Mouse (Mus musculus) neural tube, embryonic 11.5 days (tissue): Measurements from ENCODE around the gene Lrch4. TPM values are rescaled to one million over a fixed set of nuclear protein-coding genes. Genes with fewer than 3 reads are reported as not detected.

Experiments used
- ATAC-seq: fragments of 200-750 bp; cut with Nextera tagmentation; 2 replicates; pipeline ENCODE4 v1.8.0; 2017; ENCODE audit warnings: moderate number of reproducible peaks, mild to moderate bottlenecking, moderate TSS enrichment, moderate library complexity; ENCODE audit not compliant: insufficient read depth, low FRiP score, low TSS enrichment
- DNase-seq: peaks from one replicate; pipeline ENCODE4 v3.0.0-alpha.2; 2015; ENCODE audit warnings: low spot score
- H3K27ac ChIP-seq: fragments of 300-500 bp; sonication (generic); 2 replicates; pipeline ENCODE4 v1.5.1; 2014; ENCODE audit warnings: low read depth, mild to moderate bottlenecking, low read length
- H3K27me3 ChIP-seq: fragments of 300-500 bp; sonication (generic); 2 replicates; pipeline ENCODE4 v1.6.1; 2014; ENCODE audit warnings: mild to moderate bottlenecking, low read length, mixed read lengths; ENCODE audit not compliant: control insufficient read depth, insufficient read depth
- H3K36me3 ChIP-seq: fragments of 300-500 bp; sonication (generic); 2 replicates; pipeline ENCODE4 v1.6.1; 2014; ENCODE audit warnings: mild to moderate bottlenecking, low read length, moderate library complexity, mixed read lengths; ENCODE audit not compliant: control insufficient read depth, insufficient read depth
- H3K4me1 ChIP-seq: fragments of 300-500 bp; sonication (generic); 2 replicates; pipeline ENCODE4 v1.6.1; 2014; ENCODE audit warnings: low read length, mixed read lengths; ENCODE audit not compliant: control insufficient read depth, insufficient read depth
- H3K4me2 ChIP-seq: fragments of 300-500 bp; sonication (generic); 2 replicates; pipeline ENCODE4 v1.6.1; 2014; ENCODE audit warnings: low read depth, mild to moderate bottlenecking, moderate library complexity
- H3K4me3 ChIP-seq: fragments of 300-500 bp; sonication (generic); 2 replicates; pipeline ENCODE4 v1.5.1; 2014; ENCODE audit warnings: low read depth, low read length
- H3K9ac ChIP-seq: fragments of 300-500 bp; sonication (generic); 2 replicates; pipeline ENCODE4 v1.6.1; 2014; ENCODE audit warnings: mild to moderate bottlenecking, low read length
- H3K9me3 ChIP-seq: fragments of 300-500 bp; sonication (generic); 2 replicates; pipeline ENCODE4 v1.6.1; 2016; ENCODE audit warnings: low read length; ENCODE audit not compliant: control insufficient read depth
- WGBS: fragments of 180-500 bp; shearing (Covaris S2); extraction: QIAGEN DNeasy Blood & Tissue Kit; methylation state at CpG from one replicate; pipeline ENCODE4 v1.1.7; 2014; 5-methylcytosine and 5-hydroxymethylcytosine counted together
- polyA plus RNA-seq: library from polyadenylated mRNA; unstranded; fragments of >200 nt; fragmentation: Nextera tagmentation; extraction: Ambion mirVana; gene quantifications from 2 replicates; pipeline ENCODE4 v1.2.1, GENCODE M21; 2014

Gene Lrch4
- polyA plus RNA-seq, 1 experiment from 2014 or later = 39.0 TPM

DNA sequence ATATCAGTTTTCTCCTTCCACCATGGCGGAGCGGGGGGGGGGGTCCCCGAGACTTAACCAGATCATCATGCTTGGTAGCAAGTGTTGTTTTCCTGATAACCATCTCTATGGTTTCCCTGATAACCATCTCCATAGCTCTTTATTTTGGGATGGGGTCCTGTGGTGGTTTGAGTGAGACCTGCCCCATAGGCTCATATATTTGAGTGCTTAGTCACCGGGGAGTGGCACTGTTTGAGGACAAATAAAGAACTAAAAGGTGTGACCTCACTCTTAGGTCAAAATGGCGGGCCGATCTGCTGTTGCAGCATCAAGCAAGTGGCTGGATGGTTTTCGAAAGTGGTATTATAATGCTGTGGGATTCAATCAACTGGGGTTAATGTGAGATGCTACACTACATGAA is 13.6 kb upstream of the Lrch4 start:
- Histone ChIP-seq H3K27me3 (no peaks in the 10 kb centered on the region), H3K27ac (no peak overlapping the region), H3K4me3 (no peak overlapping the region), H3K9me3 (no peaks in the 10 kb centered on the region), H3K4me2 (no peak overlapping the region), H3K4me1 (no peaks in the 10 kb centered on the region), H3K9ac (no peak overlapping the region), H3K36me3 (no peaks in the 10 kb centered on the region)
- DNase-seq = no peak
- ATAC-seq = no peak
- 93% methylated on average over 7 of the region's 7 CpGs for WGBS

DNA sequence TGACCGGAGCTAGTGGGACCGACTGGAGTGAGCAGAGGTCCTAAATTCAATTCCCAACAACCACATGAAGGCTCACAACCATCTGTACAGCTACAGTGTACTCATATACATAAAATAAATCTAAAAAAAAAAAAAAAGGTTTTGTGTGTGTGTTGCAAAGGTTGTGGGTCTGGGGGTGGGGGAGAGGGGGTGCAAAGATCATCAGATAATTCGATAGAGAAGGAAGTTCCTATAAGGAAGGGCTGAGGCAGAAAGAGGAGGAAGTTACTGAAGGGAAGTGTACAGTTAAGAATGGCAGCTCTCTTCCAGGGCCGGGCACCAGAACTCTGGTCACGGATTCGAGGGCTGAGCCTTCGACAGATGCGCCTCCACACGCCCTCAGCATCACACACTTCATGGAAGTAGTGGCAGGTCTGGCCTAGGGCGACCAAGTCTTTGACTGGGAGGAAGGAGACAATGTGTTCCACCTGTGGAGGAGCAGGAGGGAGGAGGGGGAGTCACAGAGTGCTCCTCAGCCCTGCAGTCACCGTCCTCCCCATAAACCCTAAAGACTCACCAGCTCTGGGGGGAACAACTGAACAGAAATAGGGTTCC is 4.9 kb upstream of the Lrch4 start:
- ATAC-seq (no peak), DNase-seq (no peak)
- Histone ChIP-seq H3K9ac (no peak overlapping the region), H3K9me3 (no peaks in the 10 kb centered on the region), H3K27me3 (no peaks in the 10 kb centered on the region), H3K4me1 (no peaks in the 10 kb centered on the region; the same call in 1 of the 2 replicates), H3K36me3 (no peaks in the 10 kb centered on the region), H3K4me3 (no peak overlapping the region), H3K4me2 (no peak overlapping the region), H3K27ac (no peak overlapping the region)
- 84% methylated on average over 11 of the region's 11 CpGs for WGBS

DNA sequence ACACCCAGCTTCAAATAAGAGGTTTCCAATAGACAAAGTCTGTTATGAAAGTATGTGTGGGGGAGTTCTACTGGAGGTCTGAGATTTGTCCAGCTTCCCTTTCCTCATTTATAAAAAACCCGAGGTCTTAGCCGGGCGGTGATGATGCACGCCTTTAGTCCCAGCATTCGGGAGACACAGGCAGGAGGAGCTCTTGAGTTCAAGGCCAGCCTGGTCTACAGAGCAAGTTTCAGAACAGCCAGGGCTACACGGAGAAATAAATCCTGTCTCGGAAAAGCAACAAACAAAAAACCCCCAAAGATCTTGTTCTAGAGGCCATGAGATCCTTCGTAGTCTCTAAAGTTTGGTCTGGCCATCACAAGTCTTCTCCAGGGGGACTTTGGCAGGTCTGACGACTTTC is 930 bp upstream of the Lrch4 start:
- ATAC-seq (no peak), DNase-seq (peak; percentile 31)
- WGBS = 5% methylated on average over 9 of the region's 9 CpGs
- Histone ChIP-seq H3K27me3 (no peaks in the 10 kb centered on the region), H3K36me3 (no peaks in the 10 kb centered on the region), H3K4me3 (peak overlapping the region; percentile 91), H3K9ac (peak overlapping the region; percentile 52), H3K4me1 (peaks cover 20% of the 10 kb centered on the region), H3K9me3 (no peaks in the 10 kb centered on the region), H3K4me2 (peak overlapping the region; percentile 62), H3K27ac (peak overlapping the region; percentile 61)

DNA sequence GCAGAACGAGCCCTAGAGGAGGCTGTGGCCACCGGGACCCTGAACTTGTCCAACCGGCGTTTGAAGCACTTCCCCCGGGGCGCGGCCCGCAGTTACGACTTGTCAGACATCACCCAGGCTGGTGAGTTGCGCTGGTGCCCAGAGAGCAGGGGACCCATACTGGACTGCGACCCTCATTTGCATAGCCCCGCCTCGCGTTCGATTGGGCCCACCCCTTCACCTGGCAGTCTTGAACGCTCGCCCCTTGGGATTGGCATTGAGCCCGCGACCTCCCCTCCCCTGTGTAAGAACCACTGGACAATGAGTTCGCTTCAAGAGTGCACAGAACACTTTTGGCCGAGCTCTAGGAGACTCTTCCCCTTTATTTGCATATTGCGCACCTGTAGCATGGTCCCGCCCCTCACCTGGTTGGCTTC is 393 bp downstream of the Lrch4 start:
- DNase-seq (no peak), ATAC-seq (peak; percentile 46)
- Histone ChIP-seq H3K9ac (peak overlapping the region; percentile 83), H3K4me2 (peak overlapping the region; percentile 82), H3K27ac (peak overlapping the region; percentile 91), H3K36me3 (no peaks in the 10 kb centered on the region), H3K27me3 (no peaks in the 10 kb centered on the region), H3K4me1 (peaks cover 20% of the 10 kb centered on the region), H3K4me3 (peak overlapping the region; percentile 91), H3K9me3 (no peaks in the 10 kb centered on the region)
- under 1% methylated on average over 23 of the region's 23 CpGs for WGBS

DNA sequence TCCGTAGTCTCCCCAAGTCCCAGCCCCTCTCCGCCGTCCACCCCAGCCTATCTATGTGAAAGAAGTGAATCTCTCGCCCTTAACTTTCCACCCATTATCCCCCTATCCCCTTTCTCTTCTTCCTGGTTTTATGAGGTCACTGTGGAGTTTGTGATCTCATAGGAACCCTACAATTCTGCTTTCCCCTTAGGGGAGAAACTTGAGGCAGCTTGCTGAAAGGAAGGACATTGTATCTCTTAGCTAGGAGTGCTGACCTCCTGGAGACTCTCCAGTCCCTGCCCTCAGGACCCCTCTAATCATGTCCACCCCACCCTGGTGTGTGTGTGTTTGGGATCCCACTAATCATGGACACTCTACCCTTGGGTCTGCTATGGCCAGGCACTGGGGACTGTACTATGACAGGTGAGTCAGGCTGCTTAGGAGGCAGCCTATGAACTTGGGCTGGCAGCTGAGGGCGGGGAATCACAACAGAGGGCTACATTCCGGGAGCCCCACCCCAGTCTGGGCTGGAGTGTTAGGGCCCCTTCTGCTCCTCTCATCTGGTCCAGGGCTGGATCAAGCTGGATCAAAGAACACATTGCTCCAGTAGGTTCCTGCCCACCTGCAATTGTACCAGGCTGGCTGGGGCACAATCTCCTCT is 1.1 kb downstream of the Lrch4 start:
- Histone ChIP-seq H3K4me3 (peak overlapping the region; percentile 91), H3K36me3 (no peaks in the 10 kb centered on the region), H3K27me3 (no peaks in the 10 kb centered on the region), H3K27ac (no peak overlapping the region; the same call in 1 of the 2 replicates), H3K4me2 (peak overlapping the region; percentile 82), H3K4me1 (peaks cover 20% of the 10 kb centered on the region), H3K9ac (peak overlapping the region; percentile 83), H3K9me3 (no peaks in the 10 kb centered on the region)
- 28% methylated on average over 6 of the region's 6 CpGs for WGBS
- no peak for ATAC-seq
- DNase-seq = no peak

DNA sequence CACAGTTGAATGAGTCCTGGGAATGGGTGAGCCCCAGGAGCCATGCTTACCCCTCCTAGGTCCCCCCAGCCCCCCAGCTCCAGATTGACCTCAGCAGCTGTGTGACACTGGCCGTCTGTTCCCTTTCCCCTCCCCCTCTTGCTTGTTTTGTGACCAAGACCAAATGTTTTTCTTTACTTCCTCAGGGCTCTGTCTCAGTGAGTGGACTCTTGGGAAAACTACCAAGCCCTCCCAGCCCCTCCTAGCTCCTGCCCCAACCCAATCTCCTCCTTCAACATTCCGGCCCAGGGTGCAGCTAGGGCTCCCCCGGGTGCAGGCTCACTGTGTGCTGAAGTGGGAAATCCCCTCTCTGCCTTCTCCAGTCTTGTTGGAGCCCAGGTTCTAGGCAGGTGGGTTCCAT is 1.7 kb downstream of the Lrch4 start:
- no peak for DNase-seq
- Histone ChIP-seq H3K27ac (no peak overlapping the region), H3K4me3 (peak overlapping the region; percentile 91), H3K36me3 (no peaks in the 10 kb centered on the region; the same call in 1 of the 2 replicates), H3K9me3 (no peaks in the 10 kb centered on the region), H3K4me1 (peaks cover 20% of the 10 kb centered on the region), H3K4me2 (peak overlapping the region; percentile 82), H3K27me3 (no peaks in the 10 kb centered on the region), H3K9ac (0 out of 2 replicates have a peak overlapping the region, but pooled peaks have one; percentile 8)
- 31% methylated on average over 3 of the region's 3 CpGs for WGBS
- no peak for ATAC-seq

DNA sequence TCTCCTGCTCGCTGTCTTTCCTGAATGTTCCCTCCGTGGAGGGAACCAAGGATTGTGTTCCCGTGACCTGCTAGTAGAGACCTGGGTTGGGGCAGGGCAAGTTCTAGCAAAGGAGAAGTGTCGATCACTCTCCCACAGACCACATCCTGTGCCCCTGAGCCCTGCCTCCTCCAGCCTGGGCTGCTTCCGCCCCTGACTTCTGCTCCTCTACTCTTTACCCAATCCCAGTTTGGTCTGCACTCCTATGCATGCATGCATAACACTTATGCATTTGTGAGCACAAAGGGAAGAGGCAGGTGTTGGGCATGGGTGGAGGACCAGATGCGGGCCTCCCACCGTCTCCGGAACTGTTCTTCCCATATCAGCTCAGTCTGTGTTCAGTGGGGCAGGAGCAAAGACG is 2.2 kb downstream of the Lrch4 start:
- Histone ChIP-seq H3K4me1 (peaks cover 20% of the 10 kb centered on the region), H3K9ac (no peak overlapping the region), H3K27ac (no peak overlapping the region), H3K27me3 (no peaks in the 10 kb centered on the region), H3K4me3 (no peak overlapping the region), H3K9me3 (no peaks in the 10 kb centered on the region), H3K4me2 (peak overlapping the region; percentile 82), H3K36me3 (no peaks in the 10 kb centered on the region; the same call in 1 of the 2 replicates)
- DNase-seq (no peak), ATAC-seq (no peak)
- WGBS = 67% methylated on average over 9 of the region's 9 CpGs

DNA sequence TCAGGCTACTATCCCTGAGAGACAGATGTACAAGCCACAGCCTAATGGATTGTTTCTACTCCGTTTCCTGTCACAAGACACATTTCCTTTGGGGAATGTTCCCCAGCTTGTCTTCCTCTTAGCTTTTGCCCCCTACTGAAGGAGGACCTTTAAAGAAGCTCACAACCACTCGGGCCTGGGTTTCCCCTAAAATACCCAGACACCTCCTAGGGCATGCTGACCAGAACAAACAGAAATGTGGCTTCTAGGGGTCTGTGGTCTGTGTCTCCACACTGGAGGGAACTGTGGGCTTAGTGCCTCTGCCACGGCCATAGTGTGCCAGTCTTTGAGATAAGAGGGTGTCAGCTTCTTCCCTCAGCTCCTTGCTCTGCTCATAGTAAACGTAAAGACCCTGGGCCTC is 2.7 kb downstream of the Lrch4 start:
- whole genome bisulfite sequencing = 60% methylated on average over 4 of the region's 4 CpGs
- peaks cover 20% of the 10 kb centered on the region for H3K4me1 ChIP-seq
- DNase-seq (no peak), ATAC-seq (no peak)
- H3K27ac ChIP-seq = no peak overlapping the region
- H3K27me3 ChIP-seq = no peaks in the 10 kb centered on the region
- H3K9ac ChIP-seq = peak overlapping the region; percentile 10; the same call in 1 of the 2 replicates
- H3K4me2 ChIP-seq = no peak overlapping the region
- H3K4me3 ChIP-seq = no peak overlapping the region
- H3K9me3 ChIP-seq = no peaks in the 10 kb centered on the region
- peaks cover 3% of the 10 kb centered on the region for H3K36me3 ChIP-seq
